ENCODE assay signal across 31 mouse cellular contexts in genomic region chr10:33073126-33073525, GRCm38 (mm10). TPM values are rescaled to one million over a fixed set of nuclear protein-coding genes. Genes with fewer than 3 reads are reported as not detected.
DNase-seq lines count a peak whose midpoint lies in the region; ATAC-seq and TF ChIP-seq lines count a peak whose summit lies in the region.
"Had no signal": no experiment of that assay in that cellular context is flagged by ENCODE, and none has a peak within 500 bp of the region (broad histone marks: within the 10 kb centered on the region; RNA-seq: fewer than 3 reads in every experiment).

No protein-coding gene starts in this region.

- POLR2A ChIA-PET in Patski (lab: Charles Lee), result no interaction called here

- in situ Hi-C loops in Patski (cut with MboI; ENCODE audit: low pct_unique_long_range_greater_than_20kb), result no loop called here

- no peaks in the 10 kb centered on the region for H3K9me3 ChIP-seq in embryonic facial prominence, embryonic 14.5 days (ENCODE audit: control insufficient read depth, low read length)
- 0 out of 2 replicates have a peak, but pooled peaks cover 3% of the 10 kb centered on the region for H3K9me3 ChIP-seq in embryonic facial prominence, embryonic 10.5 days
- H3K9me3 ChIP-seq: embryonic facial prominence, embryonic 12.5 days; forebrain, embryonic 12.5 days; forebrain, embryonic 15.5 days; heart, embryonic 10.5 days; heart, embryonic 13.5 days had no signal

- H3K27me3 ChIP-seq in embryonic facial prominence, embryonic 14.5 days (replicated peaks; ENCODE audit: control insufficient read depth, insufficient read depth, low read length), result no peaks in the 10 kb centered on the region
- no peaks in the 10 kb centered on the region for H3K27me3 ChIP-seq in embryonic facial prominence, embryonic 10.5 days (replicated peaks; ENCODE audit: low read depth, poor library complexity, severe bottlenecking)
- H3K27me3 ChIP-seq in Patski, result no peaks in the 10 kb centered on the region
- H3K27me3 ChIP-seq: embryonic facial prominence, embryonic 12.5 days; forebrain, embryonic 12.5 days; forebrain, embryonic 15.5 days; heart, embryonic 13.5 days had no signal

- no peak overlapping the region for H3K4me3 ChIP-seq in embryonic facial prominence, embryonic 14.5 days (ENCODE audit: low read depth, low read length)
- no peak overlapping the region for H3K4me3 ChIP-seq in embryonic facial prominence, embryonic 10.5 days
- H3K4me3 ChIP-seq: embryonic facial prominence, embryonic 12.5 days; erythroblast, embryonic 14.5 days; forebrain, embryonic 12.5 days; forebrain, embryonic 15.5 days; heart, adult 2 months; heart, embryonic 10.5 days; heart, embryonic 13.5 days had no signal

- H3K4me2 ChIP-seq in embryonic facial prominence, embryonic 14.5 days (ENCODE audit: low read depth, low read length), result no peak overlapping the region
- H3K4me2 ChIP-seq: embryonic facial prominence, embryonic 12.5 days; forebrain, embryonic 12.5 days; forebrain, embryonic 15.5 days; heart, embryonic 13.5 days; hindbrain, embryonic 14.5 days had no signal

- 62% methylated on average over 3 of the region's 3 CpGs for WGBS in embryonic facial prominence, embryonic 14.5 days
- 83% methylated on average over 3 of the region's 3 CpGs for WGBS in embryonic facial prominence, embryonic 10.5 days

- no peak for TF ChIP-seq CTCF in Patski (IDR thresholded peaks at IDR 0.05)

- peak; percentile 22 for DNase-seq in embryonic facial prominence, embryonic 14.5 days (ENCODE audit: low spot score)
- DNase-seq in embryonic facial prominence, embryonic 10.5 days (ENCODE audit: low spot score), result no peak
- DNase-seq in 3T3-L1 (ENCODE audit: low read depth, low spot score) (peak; percentile 1), Patski (ENCODE audit: low read depth, low spot score) (no peak)
- peak; percentile 26 for DNase-seq in gastrocnemius, postnatal 25 days
- DNase-seq in cerebellum, postnatal 25 days, result no peak
- DNase-seq in thymus, postnatal 0 days (ENCODE audit: low spot score), result no peak
- no peak for DNase-seq in lung, postnatal 36 days
- DNase-seq: adrenal gland, adult 2 months; adrenal gland, postnatal 14 days; B cell, adult 2 months; cerebellum, adult 11 months; cerebellum, adult 2 months; cerebellum, adult 9-11 months; heart, adult 2 months; heart, postnatal 14 days; heart, postnatal 4 days; kidney, adult 18-20 months had no signal

- no peaks in the 10 kb centered on the region for H3K4me1 ChIP-seq in embryonic facial prominence, embryonic 14.5 days (ENCODE audit: control insufficient read depth, insufficient read depth, low read length)
- no peaks in the 10 kb centered on the region for H3K4me1 ChIP-seq in embryonic facial prominence, embryonic 10.5 days
- H3K4me1 ChIP-seq: embryonic facial prominence, embryonic 12.5 days; forebrain, embryonic 12.5 days; forebrain, embryonic 15.5 days; heart, embryonic 10.5 days had no signal

- no peak overlapping the region for H3K27ac ChIP-seq in embryonic facial prominence, embryonic 14.5 days (replicated peaks; ENCODE audit: low read depth, low read length)
- H3K27ac ChIP-seq in embryonic facial prominence, embryonic 10.5 days (replicated peaks), result no peak overlapping the region
- H3K27ac ChIP-seq: embryonic facial prominence, embryonic 12.5 days; forebrain, embryonic 12.5 days; forebrain, embryonic 15.5 days; heart, adult 2 months; heart, embryonic 10.5 days; heart, embryonic 13.5 days; hindbrain, embryonic 14.5 days; hindbrain, postnatal 0 days had no signal

- CTCF ChIA-PET in Patski (lab: Charles Lee), result no interaction called here

- H3K36me3 ChIP-seq in embryonic facial prominence, embryonic 14.5 days (ENCODE audit: control insufficient read depth, insufficient read depth, low read length), result no peaks in the 10 kb centered on the region
- H3K36me3 ChIP-seq in embryonic facial prominence, embryonic 10.5 days (replicated peaks), result no peaks in the 10 kb centered on the region
- H3K36me3 ChIP-seq: embryonic facial prominence, embryonic 12.5 days; forebrain, embryonic 12.5 days; forebrain, embryonic 15.5 days; heart, embryonic 10.5 days; heart, embryonic 13.5 days had no signal

- no peak overlapping the region for H3K9ac ChIP-seq in embryonic facial prominence, embryonic 14.5 days (ENCODE audit: low read depth, low read length)
- H3K9ac ChIP-seq: embryonic facial prominence, embryonic 12.5 days; forebrain, embryonic 12.5 days; forebrain, embryonic 15.5 days; heart, embryonic 13.5 days; hindbrain, embryonic 14.5 days had no signal

- ATAC-seq in embryonic facial prominence, embryonic 14.5 days (ENCODE audit: low read depth), result no peak
- peak; percentile 26 for ATAC-seq in Patski
- ATAC-seq: CD4-positive, CD25-positive, alpha-beta regulatory T cell, adult 4 months; forebrain, embryonic 15.5 days; hindbrain, postnatal 0 days; inflammation-experienced regulatory T-cells, adult 6 months; intestine, embryonic 16.5 days had no signal

RNA-seq across cellular contexts. Expression of gene Trdn, which starts 7.2 kb away (rescaled TPM):
- 27.5 and 38.4 TPM in 2 replicates for polyA plus RNA-seq in embryonic facial prominence, embryonic 14.5 days (2014; fragmentation: Nextera tagmentation; extraction: Ambion mirVana)
- polyA plus RNA-seq in embryonic facial prominence, embryonic 10.5 days (2016; fragmentation: Nextera tagmentation; extraction: Ambion mirVana), result not detected in 2 replicates
- not detected for polyA plus RNA-seq in Patski (2021)
- total RNA-seq in gastrocnemius, postnatal 25 days (2021), result 1,000 to 10,000 TPM; 1,410 to 1,477 TPM
- 0.37 and 0.56 TPM in 2 replicates for polyA plus RNA-seq in thymus, postnatal 0 days (2015; fragmentation: Nextera tagmentation; extraction: Ambion mirVana)
- total RNA-seq: adrenal gland, adult 2 months; adrenal gland, postnatal 14 days; granulocyte monocyte progenitor cell, adult 5-6 weeks; MEL had no signal
- polyA plus RNA-seq: adrenal gland, adult 2 months; CD4-positive, CD25-positive, alpha-beta regulatory T cell, adult 4 months; erythroblast, embryonic 14.5 days; inflammation-experienced regulatory T-cells, adult 6 months; intestine, embryonic 16.5 days had no signal

Comparison
In these comparisons a context has a peak if more than half of its experiments do, and no peak if none do; other contexts are left out.
1. DNase-seq: peak in embryonic facial prominence, embryonic 14.5 days (single experiment), 3T3-L1 (single experiment) and gastrocnemius, postnatal 25 days (single experiment); none in embryonic facial prominence, embryonic 10.5 days (single experiment), Patski (single experiment), cerebellum, postnatal 25 days (0 of 2), thymus, postnatal 0 days (single experiment) and lung, postnatal 36 days (single experiment).
2. RNA of gene Trdn, which starts 7.2 kb away (polyA plus RNA-seq): 27.5 to 38.4 TPM in embryonic facial prominence, embryonic 14.5 days; 0.37 to 0.56 TPM in thymus, postnatal 0 days, not detected in embryonic facial prominence, embryonic 10.5 days and not detected in Patski (single experiment); every median in the first group is over 10 times any median in the second.